Mouse (Mus musculus) spleen, adult 2 months (tissue): Measurements from ENCODE around the gene Lpp.

Experiments used
- CTCF ChIP-seq: fragments of 200-500 bp; IDR thresholded peaks from 2 replicates; pipeline ENCODE4 v1.5.1; 2011; ENCODE audit warnings: mild to moderate bottlenecking, inconsistent platforms; ENCODE audit not compliant: insufficient read depth, insufficient read length, insufficient replicate concordance; ENCODE audit errors: extremely low read depth
- POLR2A ChIP-seq: fragments of 200-500 bp; IDR thresholded peaks from 2 replicates; pipeline ENCODE4 v1.6.1; 2011; ENCODE audit warnings: low read depth, low read length, inconsistent platforms

DNA sequence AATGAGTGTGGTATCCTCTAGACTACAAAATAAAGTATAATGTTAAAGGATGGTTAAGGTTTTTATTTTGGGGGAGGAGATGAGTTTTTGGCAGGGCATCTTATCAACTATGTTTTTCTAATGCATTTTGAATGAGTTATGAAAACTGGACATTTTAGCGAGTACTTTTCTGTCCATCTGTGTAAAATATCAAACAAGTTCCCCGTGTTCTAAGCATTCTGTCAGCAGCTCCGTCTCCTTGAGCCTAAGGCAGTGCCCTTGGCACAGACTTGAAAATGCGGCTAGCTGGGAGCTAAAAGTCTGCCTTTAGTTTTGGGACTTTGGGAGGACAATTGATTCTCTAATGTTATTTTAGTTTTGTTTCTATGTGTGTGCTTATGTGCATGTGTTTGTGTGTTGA lies 165.2 kb downstream of the Lpp start:
- TF ChIP-seq CTCF (no peak), POLR2A (no peak)
